Mouse (Mus musculus) left cerebral cortex, postnatal 36 days (tissue): ENCODE data around the gene Fbxo28. TPM values are rescaled to one million over a fixed set of nuclear protein-coding genes. Genes with fewer than 3 reads are reported as not detected.

ENCODE experiments used
- total RNA-seq, 2 experiments: library from RNA; stranded (reverse); gene quantifications; 2 replicates each; pipeline ENCODE4 v1.2.3; 2021

Fbxo28 gene
- total RNA-seq, 2 experiments from 2014 or later, result 50.7 to 55.3 TPM

Other genes starting within 250 kb of the Fbxo28 start
- gene Srp9, start 216.9 kb downstream of the Fbxo28 start, total RNA-seq, result 10 to 100 TPM; 61.0 to 63.4 TPM
- not detected for gene Vmn1r1, start 177.1 kb downstream of the Fbxo28 start, total RNA-seq
- 10 to 100 TPM; 76.0 to 80.8 TPM for gene Degs1, start 58.8 kb downstream of the Fbxo28 start, total RNA-seq
- 10 to 100 TPM; 21.9 to 23.4 TPM for gene Trp53bp2, start 67.5 kb upstream of the Fbxo28 start, total RNA-seq
- 10 to 100 TPM; 59.1 to 63.6 TPM for gene Capn2, start 176.0 kb upstream of the Fbxo28 start, total RNA-seq
- not detected for gene Capn8, start 223.4 kb upstream of the Fbxo28 start, total RNA-seq